In the genomic region with DNA sequence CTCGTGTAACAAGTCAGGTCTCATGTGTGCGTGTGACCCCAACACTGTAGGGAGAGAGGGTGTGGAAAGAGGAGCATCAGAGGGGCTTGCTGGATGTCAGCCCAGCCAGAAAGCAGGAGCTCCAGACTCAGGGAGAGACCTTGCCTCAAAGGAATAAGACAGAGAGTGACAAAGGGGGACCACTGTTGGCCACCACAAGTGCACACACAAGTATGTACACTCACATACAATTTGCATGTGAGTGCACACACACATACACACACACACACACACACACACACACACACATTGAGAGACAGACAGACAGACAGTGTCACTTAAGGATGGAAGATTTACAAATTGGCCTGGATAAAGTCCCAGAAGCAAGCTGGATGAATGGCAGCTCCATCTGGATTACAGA, we compare ENCODE assay signal across 36 mouse cellular contexts.
"Had no signal": no experiment of that assay in that cellular context is flagged by ENCODE, and none has a peak within 500 bp of the region (broad histone marks: within the 10 kb centered on the region; RNA-seq: fewer than 3 reads in every experiment).

No protein-coding gene starts in this region.

- H3K36me3 ChIP-seq: heart, embryonic 10.5 days; heart, embryonic 12.5 days; heart, embryonic 13.5 days; heart, embryonic 15.5 days; hindbrain, embryonic 10.5 days; hindbrain, embryonic 12.5 days; hindbrain, embryonic 13.5 days; hindbrain, embryonic 15.5 days; intestine, embryonic 15.5 days; kidney, embryonic 15.5 days had no signal

- H3K27ac ChIP-seq: heart, adult 2 months; heart, embryonic 10.5 days; heart, embryonic 13.5 days; heart, embryonic 15.5 days; hindbrain, embryonic 10.5 days; hindbrain, embryonic 12.5 days; hindbrain, embryonic 13.5 days; hindbrain, embryonic 14.5 days; hindbrain, embryonic 15.5 days; hindbrain, postnatal 0 days; intestine, embryonic 15.5 days; kidney, embryonic 15.5 days; kidney, postnatal 0 days; layer of hippocampus, adult 2 months had no signal

- ATAC-seq: hindbrain, embryonic 16.5 days; hindbrain, postnatal 0 days; inflammation-experienced regulatory T-cells, adult 6 months; intestine, embryonic 15.5 days; intestine, embryonic 16.5 days; intestine, postnatal 0 days had no signal

- DNase-seq: heart, adult 2 months; heart, postnatal 10 days; heart, postnatal 14 days; heart, postnatal 36 days; heart, postnatal 4 days; kidney, adult 11 months; kidney, adult 18-20 months; kidney, adult 2 months; kidney, adult 8-10 months; kidney, adult 9 months; kidney, postnatal 10 days; kidney, postnatal 14 days; kidney, postnatal 25 days; kidney, postnatal 36 days; kidney, postnatal 4 days; layer of hippocampus, adult 9-11 months; layer of hippocampus, postnatal 36 days had no signal

- H3K27me3 ChIP-seq: heart, embryonic 12.5 days; heart, embryonic 13.5 days; heart, embryonic 15.5 days; hindbrain, embryonic 12.5 days; hindbrain, embryonic 13.5 days; hindbrain, embryonic 15.5 days; intestine, embryonic 15.5 days had no signal

- H3K4me2 ChIP-seq: heart, embryonic 11.5 days; heart, embryonic 12.5 days; heart, embryonic 13.5 days; heart, embryonic 15.5 days; hindbrain, embryonic 12.5 days; hindbrain, embryonic 13.5 days; hindbrain, embryonic 14.5 days; hindbrain, embryonic 15.5 days; intestine, embryonic 15.5 days; kidney, embryonic 15.5 days had no signal

- H3K4me3 ChIP-seq: heart, adult 2 months; heart, embryonic 10.5 days; heart, embryonic 12.5 days; heart, embryonic 13.5 days; heart, embryonic 15.5 days; hindbrain, embryonic 10.5 days; hindbrain, embryonic 12.5 days; hindbrain, embryonic 13.5 days; hindbrain, embryonic 15.5 days; intestine, embryonic 15.5 days; kidney, embryonic 15.5 days; layer of hippocampus, adult 2 months had no signal

- H3K9me3 ChIP-seq: heart, embryonic 10.5 days; heart, embryonic 12.5 days; heart, embryonic 13.5 days; heart, embryonic 15.5 days; hindbrain, embryonic 10.5 days; hindbrain, embryonic 12.5 days; hindbrain, embryonic 13.5 days; hindbrain, embryonic 15.5 days; intestine, embryonic 15.5 days; kidney, embryonic 15.5 days had no signal

- H3K4me1 ChIP-seq: heart, embryonic 15.5 days; intestine, embryonic 15.5 days had no signal

- H3K9ac ChIP-seq: heart, embryonic 12.5 days; heart, embryonic 13.5 days; heart, embryonic 15.5 days; hindbrain, embryonic 12.5 days; hindbrain, embryonic 13.5 days; hindbrain, embryonic 14.5 days; hindbrain, embryonic 15.5 days; intestine, embryonic 15.5 days; kidney, embryonic 15.5 days had no signal
